Mouse (Mus musculus) heart, postnatal 0 days (tissue): ENCODE results near the gene D430041D05Rik.

Experiments
- CTCF ChIP-seq: IDR thresholded peaks from 2 replicates; pipeline ENCODE4 v1.5.1; 2016; ENCODE audit warnings: antibody characterized with exemption, control low read depth, low read depth
- EP300 ChIP-seq: IDR thresholded peaks from 2 replicates; pipeline ENCODE4 v1.6.1; 2016; ENCODE audit warnings: antibody characterized with exemption, low read depth

- no peak for TF ChIP-seq CTCF
- no peak for TF ChIP-seq EP300
Measured at GRCm38 (mm10) chr2:104404036-104404435, 6.8 kb downstream of the D430041D05Rik start.
